Mouse (Mus musculus) neural tube, embryonic 10.5 days (tissue): Measurements from ENCODE around the gene Sav1.

Experiments
- DNase-seq: peaks from one replicate; pipeline ENCODE4 v3.0.0-alpha.2; 2017; ENCODE audit warnings: low spot score; ENCODE audit errors: extremely low spot score

Sav1 gene

GRCm38 (mm10) chr12:69962468-69962867, 24.3 kb downstream of the Sav1 start:
- peak; percentile 24 for DNase-seq

- no peak for DNase-seq
These were observed 29.4 kb downstream of the Sav1 start for GRCm38 (mm10) chr12:69957378-69957777.

DNA sequence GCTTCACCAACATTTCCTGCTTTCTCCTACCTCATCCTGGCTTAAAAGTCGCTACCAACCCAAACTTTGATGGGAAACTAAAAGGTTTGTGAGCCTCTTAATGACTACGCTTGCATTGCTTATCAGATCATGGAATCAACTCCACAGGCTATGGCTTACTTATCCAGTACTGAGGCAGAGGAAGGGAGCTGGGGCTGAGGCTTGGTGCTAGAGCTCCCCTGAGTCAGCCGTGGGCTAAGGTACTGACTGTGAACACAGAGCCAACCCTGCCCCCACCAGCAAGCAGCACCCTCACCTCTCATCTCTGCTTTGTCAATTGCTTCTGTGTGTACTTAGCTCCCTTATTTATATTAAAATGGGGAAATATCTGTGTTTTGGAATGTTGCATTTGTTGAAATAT, 39.3 kb downstream of the Sav1 start:
- no peak for DNase-seq

DNA sequence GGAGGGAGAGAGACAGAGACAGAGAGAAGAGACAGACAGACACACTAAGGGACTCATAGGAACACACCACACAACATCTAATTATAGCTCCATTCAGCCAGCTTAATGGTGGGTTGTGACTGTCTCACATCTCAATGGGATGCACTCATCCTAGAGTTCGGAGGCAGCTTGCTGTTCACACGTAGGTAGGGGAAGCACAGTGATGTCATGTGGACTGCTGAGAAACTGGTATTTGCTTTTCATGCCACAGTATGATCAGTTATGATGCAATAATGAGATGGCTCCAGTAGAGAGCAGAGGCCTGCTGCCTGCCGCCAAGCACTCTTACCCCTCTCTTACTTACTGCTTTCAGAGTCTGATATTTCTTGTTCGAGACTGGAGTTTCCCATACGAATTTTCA, 40.9 kb downstream of the Sav1 start:
- no peak for DNase-seq

- no peak for DNase-seq
These were observed 45.0 kb downstream of the Sav1 start for GRCm38 (mm10) chr12:69941655-69942329.

GRCm38 (mm10) chr12:69939291-69939690, 47.5 kb downstream of the Sav1 start:
- DNase-seq: no peak

- DNase-seq: no peak
These were observed 49.1 kb downstream of the Sav1 start for GRCm38 (mm10) chr12:69937731-69938130.

GRCm38 (mm10) chr12:69926716-69927115, 60.1 kb downstream of the Sav1 start:
- no peak for DNase-seq

- DNase-seq: peak; percentile 24
These were observed 62.8 kb downstream of the Sav1 start for GRCm38 (mm10) chr12:69924012-69924411.

DNA sequence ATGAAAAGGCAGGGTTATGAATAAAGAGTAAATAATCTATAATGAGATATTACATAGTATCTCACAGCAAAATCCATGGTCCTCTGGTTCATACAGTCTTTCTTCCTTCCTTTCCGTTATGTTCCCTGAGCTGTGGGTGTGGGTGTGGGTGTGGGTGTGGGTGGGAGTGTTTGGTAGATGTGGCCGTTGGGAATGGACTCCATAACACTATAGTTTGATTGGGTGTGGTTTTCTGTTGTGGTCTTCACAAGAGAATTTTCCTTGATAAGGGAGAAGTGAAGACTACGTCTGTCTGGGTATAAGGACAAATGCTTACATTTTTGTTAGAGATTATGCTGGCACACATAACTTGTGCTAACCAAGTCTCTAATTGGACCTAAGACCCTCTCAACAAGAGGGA, 63.2 kb downstream of the Sav1 start:
- no peak for DNase-seq

DNA sequence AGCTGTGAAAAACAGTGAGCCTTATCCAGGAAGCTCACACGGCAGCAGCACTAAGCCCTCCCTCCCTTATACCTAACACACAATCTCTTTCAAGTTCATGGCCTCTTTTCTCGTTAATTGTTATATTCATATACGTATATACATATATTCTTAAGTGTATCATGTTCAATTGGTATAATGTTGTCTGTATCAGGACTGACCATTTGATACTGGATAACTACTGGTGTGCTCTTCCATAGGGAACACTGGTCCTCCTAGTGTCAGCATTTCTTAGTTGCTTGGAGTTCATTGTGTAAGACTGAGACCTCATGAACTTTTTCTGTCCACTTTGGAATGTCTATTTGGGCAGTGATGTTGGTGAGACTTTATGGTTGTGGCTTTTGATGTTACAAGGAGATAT, 63.7 kb downstream of the Sav1 start:
- DNase-seq: no peak

DNA sequence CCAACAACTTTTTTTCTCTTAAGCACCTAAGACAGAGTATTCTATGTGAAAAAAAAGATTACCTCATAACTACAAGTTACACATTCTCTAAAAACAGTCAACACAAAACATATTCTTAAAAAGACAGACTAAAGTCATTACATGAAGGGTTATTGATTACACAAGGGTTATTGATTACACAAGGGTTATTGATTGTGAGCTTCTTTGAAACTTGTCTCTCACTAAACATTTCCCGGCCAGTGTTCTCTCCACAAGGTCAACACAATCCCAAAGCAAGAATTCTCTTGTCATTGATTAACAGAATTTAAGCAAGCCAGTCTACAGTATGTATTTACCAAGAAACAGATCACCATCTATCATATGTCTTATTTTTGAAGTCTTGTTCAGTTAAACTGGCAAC, 64.7 kb downstream of the Sav1 start:
- no peak for DNase-seq

GRCm38 (mm10) chr12:69917870-69918269, 68.9 kb downstream of the Sav1 start:
- no peak for DNase-seq
